Mouse (Mus musculus) adrenal gland, postnatal 10 days (tissue): Measurements from ENCODE around the gene Dmrtb1. TPM values are rescaled to one million over a fixed set of nuclear protein-coding genes. Genes with fewer than 3 reads are reported as not detected.

ENCODE experiments used
- DNase-seq: peaks from one replicate; pipeline ENCODE4 v3.0.0; 2021; ENCODE audit warnings: mixed read lengths
- microRNA-seq: library from miRNA; unstranded; fragments of <30 nt; microRNA quantifications from one replicate; pipeline ENCODE4 v1.2.0, GENCODE M21; 2021
- total RNA-seq, 2 experiments: library from RNA; stranded (reverse); gene quantifications; 2 replicates each; pipeline ENCODE4 v1.2.3; 2021

Dmrtb1 gene
- total RNA-seq, 2 experiments from 2014 or later = not detected

DNA sequence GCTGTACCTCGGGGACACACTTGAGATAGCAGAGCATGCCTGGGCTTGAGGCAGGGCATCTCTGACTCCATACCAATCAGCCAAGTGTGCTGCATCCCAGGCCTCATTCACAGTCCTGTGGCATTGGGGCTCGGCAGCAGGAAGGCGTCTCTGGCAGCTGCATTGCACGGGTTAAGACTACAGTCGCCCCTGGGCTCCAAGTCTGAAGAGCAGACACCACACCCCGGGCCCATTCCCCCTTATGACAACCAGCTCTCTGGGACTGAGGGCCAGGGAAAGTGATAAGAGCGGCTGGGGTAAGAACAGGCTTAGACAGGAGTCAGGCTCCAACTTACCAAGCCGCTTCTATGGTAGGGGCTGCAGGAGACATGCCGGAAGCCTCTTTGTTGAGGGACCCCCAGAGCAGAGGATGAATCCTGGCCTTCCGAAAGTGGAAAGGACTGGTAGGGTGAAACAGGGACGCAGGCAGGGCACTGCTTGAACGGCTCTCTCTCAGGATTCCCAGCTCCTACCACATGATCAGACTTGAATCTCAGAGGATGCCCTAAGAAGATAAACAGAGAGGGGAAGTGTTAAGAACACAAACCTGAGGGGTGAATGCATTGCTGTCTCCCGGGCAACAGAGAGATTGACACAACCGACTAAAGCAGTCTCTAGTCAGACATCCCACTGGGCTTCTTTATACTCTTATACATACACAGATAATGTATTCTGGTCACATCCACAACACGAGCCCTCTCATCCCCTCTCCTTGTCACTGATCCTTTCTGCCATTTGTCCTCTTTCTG, 3.5 kb downstream of the Dmrtb1 start:
- DNase-seq = no peak

- DNase-seq = no peak
Observed at GRCm38 (mm10) chr4:107675645-107676044, 8.4 kb downstream of the Dmrtb1 start.

DNA sequence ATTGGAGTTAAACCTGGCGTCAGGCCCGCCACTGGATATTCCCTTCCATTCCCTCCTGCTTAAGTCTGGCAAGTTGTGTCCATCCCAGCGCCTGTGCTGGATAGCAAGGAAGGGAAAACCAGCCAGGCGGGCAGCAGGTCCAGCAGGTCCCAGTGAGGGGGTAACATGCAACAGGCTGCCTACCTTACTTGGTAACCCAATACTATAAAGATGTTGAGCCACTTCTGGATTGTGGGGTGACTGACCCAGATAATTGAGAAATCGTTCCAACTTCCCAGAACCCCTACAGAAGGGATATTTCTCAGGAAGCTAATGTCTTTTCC, 9.7 kb downstream of the Dmrtb1 start:
- no peak for DNase-seq

GRCm38 (mm10) chr4:107673638-107674321, 10.2 kb downstream of the Dmrtb1 start:
- DNase-seq = peak; percentile 86

DNA sequence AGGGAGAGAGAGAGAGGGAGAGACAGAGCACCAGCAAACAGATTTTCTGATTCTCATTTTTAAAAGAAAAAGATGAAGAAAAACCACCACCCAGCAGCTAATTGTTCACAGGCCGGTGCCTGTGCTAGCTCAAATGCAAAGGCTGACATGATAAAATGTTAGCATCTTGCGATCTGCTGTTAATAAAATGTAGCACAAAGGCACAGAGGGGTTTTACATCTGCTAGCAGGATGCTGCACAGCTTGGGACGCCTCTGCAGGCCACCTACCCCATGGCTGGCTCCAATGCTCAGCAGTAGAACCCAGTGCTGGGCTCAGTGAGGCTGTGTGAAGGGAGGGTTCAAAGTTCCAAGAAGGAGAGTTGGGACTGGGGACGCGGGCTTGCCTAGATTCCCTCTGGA, 13.3 kb downstream of the Dmrtb1 start:
- no peak for DNase-seq

DNA sequence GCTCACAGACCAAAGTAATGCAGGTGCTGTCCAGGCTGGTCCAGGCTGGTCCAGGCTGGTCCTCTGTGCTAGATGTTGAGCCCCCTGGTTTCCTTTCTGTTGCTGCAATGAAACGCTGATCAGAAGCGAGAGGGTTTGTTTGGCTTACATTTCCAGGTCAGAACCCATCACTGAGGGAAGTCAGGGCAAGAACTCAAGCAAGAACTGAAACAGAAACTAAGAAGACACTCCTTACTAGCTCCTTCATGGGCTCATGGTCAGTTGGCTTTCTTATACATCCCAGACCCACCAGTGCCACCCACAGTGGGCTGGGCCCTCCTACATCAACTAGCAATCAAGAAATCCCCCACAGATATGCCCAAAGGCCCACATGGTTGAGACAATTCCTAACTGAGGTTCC, 15.5 kb downstream of the Dmrtb1 start:
- no peak for DNase-seq

DNA sequence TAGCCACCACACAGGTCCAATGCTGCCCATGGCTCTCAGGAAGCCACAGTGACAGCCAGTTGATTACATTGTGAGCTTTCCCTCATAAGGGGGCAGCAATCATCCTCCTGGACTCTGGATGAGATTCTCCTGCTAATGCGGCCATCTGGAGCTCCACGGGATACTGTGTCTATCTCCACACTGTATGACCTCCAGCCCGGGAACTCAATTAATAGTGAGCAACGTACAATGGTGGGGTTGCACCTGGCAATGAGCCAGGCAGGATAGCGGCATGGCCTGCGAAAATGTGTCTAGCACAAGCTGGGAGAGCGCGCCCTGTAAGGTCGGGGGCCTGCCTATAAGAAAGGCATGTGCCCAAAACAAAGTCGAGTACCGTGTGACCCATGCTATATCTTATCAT, 23.4 kb downstream of the Dmrtb1 start:
- DNase-seq = no peak

DNA sequence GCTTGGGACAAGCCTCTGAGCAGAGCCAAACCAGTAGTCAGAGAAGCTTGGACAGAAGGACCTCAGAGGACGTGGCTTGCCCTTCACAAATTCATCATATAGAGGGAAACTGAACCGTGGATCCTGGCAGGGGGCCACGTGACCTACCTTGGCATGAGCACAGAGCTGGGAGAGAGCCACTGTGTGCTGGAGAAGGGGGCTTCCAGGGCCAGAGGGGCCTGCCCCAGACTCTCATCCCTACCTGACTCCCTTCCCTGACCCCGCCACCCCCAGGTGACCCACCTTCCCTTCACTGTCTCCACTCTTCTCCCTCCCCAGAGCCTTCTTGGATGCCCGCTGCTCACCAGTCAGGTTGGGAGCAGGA, 30.8 kb downstream of the Dmrtb1 start:
- no peak for DNase-seq

DNA sequence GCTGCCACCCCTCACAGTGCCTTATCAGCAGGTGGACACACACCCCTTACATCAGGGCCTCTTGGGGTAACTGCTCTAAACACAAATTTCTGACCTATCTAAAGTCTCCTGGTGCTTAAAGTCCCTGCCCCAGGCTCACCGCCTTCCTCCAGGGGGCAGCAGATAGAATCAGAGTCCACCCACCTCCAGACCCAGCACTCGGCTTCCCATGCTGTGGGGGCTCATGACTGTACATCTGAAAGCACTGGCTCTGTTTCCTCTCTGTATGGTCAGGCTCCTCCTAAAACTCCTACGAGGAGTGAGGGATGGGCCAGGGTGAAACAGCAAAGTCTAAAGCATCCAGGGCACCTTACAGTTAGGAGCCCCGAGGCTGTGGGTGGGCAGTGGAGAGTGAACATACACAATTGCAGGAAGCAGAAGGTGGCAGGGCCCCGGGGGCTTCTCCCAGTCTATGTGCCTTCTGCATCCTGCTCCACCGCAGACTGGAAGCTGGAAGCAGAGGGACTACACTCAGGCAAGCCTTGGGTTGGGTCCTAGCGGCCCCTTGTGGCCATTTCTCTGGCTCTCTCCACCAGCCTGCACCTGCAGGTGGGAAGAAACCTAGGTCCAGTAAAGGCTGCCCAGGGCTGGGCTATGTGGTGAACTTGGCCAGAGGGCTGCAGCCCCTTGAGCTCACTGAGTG, 31.3 kb downstream of the Dmrtb1 start:
- peak; percentile 89 for DNase-seq

GRCm38 (mm10) chr4:107651021-107651496, 33.0 kb downstream of the Dmrtb1 start:
- no peak for DNase-seq

DNA sequence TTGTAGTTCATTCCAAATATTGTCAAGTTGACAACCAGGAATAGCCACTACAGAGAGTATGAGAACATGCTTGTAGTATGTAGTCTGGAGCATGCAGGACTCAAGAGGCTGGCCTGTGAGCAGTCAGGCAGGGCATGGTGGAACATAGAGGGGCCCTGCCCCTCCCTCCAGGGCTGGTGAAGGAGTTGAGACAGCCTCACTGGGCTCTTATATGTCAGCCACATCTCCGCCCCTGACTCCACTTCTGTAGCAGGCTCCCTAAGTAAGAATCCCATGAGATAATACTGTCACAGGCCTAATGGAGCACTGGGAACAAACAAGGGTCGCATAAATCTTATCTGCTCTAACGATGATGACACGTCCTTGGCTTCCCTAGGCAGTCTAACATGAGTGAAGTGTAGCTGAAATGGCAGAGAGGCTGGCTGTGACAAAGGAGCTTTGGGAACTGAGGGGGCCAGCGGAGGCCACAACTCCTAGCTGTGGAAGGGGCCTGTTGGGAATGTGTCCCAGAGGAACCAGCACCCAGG, 35.0 kb downstream of the Dmrtb1 start:
- peak; percentile 19 for DNase-seq

DNA sequence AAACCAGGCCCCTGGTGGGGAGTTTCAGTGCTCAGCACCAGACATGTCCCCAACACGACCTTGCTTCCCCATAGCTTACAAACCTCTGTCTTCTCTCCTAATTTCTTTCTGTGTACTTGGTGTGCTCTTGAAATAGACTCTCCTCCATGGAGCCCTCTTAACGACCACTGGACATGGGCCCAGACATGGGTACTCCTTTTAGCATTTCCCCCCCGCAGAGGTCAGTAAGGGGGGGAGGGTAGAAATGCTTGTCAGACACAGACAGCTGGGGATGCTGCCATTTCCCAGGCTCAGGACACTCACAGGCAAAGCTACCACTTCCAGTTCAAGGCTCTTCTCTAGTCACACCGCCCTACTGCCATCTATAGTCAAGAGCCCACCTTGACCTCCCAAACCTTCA, 42.4 kb downstream of the Dmrtb1 start:
- DNase-seq = no peak

DNA sequence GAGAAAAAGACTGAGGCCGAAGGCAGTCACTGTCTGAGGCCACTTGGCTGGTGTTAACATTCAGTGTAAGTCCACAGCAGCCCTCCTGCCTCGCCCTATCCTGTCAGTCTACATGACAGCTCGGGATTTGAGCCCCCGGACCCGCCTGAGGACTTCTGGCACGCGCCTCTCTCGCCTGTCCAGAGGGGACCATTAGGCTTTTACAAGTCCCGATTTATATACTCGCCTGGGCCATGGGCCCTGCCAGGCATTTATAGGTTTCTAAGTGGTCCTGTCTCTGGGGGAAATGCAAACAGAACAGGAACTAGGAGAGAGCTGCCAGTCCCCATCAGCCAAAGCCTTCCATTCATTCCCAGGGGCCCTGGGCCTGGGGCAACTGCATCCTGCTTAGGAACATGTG, 45.7 kb downstream of the Dmrtb1 start:
- DNase-seq = no peak

DNA sequence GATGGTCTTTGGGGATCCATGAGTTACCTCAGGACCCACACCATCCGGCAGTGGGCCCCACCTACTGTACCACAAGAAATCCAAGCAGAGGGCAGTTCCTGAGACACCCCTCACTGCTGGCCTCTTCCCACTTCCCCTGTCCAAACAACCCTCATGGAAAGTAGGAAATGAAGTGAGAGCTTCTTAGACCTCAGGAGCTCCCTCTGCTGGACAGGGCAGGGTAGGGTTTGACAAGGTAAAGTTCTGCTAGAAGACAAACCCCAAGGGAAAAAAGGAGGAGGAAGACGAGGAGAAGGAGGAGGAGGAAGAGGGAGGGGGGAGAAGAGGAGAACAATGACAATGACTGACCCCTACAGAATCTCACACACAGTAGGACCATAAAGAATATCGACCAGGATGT, 46.4 kb downstream of the Dmrtb1 start:
- peak; percentile 64 for DNase-seq

GRCm38 (mm10) chr4:107636099-107636498, 47.9 kb downstream of the Dmrtb1 start:
- no peak for DNase-seq

GRCm38 (mm10) chr4:107634631-107635030, 49.4 kb downstream of the Dmrtb1 start:
- no peak for DNase-seq

GRCm38 (mm10) chr4:107628921-107629411, 55.1 kb downstream of the Dmrtb1 start:
- peak; percentile 17 for DNase-seq

DNA sequence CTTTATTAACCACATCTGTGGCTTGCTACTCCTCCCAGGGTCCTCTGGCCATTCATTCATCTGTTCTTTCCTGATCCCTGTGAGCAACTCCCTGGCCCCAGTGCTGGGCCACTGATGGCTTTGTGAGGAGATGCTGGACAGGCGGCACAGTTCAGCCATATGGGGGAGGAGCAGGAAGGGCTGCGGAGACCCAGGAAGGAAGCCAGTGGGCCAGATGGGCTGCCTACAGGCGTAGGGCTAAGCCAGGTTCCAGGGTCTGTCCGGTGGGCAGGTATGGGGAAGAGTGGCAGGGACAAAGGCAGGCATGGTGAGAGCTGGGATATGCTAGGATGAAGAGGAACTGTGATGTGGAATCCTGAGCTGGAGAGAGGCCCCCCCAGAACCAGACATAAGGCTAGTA, 55.8 kb downstream of the Dmrtb1 start:
- no peak for DNase-seq

Small RNAs within 50 kb of the gene (microRNA-seq; reads per million reads assigned to microRNA genes)
- gene Gm25123 = not detected

Other genes starting within 250 kb of the Dmrtb1 start
- under 1 TPM; 0.27 to 0.73 TPM for gene Glis1, start 249.6 kb downstream of the Dmrtb1 start, total RNA-seq
- gene Lrp8, start 118.0 kb upstream of the Dmrtb1 start, total RNA-seq = 1 to 10 TPM; 3.8 to 4.9 TPM
- 10 to 100 TPM; 83.6 to 86.1 TPM for gene Magoh, start 195.5 kb upstream of the Dmrtb1 start, total RNA-seq
- 10 to 100 TPM; 68.6 to 80.0 TPM for gene 0610037L13Rik, start 205.6 kb upstream of the Dmrtb1 start, total RNA-seq
- 100 to 1,000 TPM; 269 to 277 TPM for gene Cpt2, start 239.4 kb upstream of the Dmrtb1 start, total RNA-seq